Mouse (Mus musculus): ENCODE data around the gene Timm17b. TPM values are rescaled to one million over a fixed set of nuclear protein-coding genes. Genes with fewer than 3 reads are reported as not detected.

Timm17b gene
- total RNA-seq, 2 experiments from 2014 or later, result 22.2 to 24.0 TPM

DNA sequence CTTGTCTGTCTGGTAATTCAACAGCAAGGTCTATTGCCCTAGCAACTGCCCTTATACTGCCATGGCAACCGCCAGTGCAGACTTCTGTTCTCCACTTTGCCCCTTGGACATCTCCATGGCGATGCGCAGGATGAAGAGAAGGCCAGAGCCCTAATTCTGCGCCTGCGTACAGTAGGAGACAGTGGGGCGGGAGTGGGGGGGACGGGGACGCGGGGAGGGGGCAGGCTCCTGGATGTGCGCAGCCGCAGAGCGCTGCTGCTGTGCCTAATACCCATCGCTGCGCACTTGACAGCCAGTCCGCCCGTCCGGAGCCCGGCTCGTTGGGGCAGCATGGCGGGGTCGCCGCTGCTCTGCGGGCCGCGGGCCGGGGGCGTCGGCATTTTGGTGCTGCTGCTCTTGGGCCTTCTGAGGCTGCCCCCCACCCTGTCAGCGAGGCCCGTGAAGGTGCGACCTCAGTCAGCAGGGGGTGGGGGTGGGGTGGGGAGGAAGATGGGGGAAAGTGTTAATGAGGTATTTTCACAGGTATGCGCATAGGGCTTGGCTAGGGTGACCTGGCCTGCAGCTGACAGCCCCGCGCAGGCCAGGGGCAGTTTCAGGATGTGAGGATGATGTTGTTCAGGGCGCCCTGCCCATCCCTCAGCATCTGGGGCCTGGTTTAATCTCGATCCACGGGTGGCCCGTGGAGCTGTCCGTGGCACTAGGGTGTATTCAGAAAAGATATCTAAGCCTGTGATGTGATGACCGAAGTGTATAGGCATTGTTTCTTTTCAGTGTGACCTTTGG lies 20.6 kb downstream of the Timm17b start, which contains the start of gene Pcsk1n:
TSS of gene Pcsk1n (plus strand) at position 222 of the 783 bp plus-strand sequence.
- peak; percentile 32 to 33 for DNase-seq

DNA sequence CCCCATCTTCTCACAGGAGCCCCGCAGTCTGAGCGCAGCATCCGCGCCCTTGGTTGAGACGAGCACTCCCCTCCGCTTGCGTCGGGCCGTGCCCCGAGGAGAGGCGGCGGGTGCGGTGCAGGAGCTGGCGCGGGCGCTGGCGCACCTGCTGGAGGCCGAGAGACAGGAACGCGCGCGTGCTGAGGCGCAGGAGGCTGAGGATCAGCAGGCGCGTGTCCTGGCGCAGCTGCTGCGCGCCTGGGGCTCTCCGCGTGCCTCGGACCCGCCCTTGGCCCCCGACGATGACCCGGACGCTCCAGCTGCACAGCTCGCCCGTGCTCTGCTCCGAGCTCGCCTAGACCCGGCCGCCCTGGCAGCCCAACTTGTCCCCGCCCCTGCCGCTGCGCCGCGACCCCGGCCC lies 22.9 kb downstream of the Timm17b start:
- no peak for DNase-seq

DNA sequence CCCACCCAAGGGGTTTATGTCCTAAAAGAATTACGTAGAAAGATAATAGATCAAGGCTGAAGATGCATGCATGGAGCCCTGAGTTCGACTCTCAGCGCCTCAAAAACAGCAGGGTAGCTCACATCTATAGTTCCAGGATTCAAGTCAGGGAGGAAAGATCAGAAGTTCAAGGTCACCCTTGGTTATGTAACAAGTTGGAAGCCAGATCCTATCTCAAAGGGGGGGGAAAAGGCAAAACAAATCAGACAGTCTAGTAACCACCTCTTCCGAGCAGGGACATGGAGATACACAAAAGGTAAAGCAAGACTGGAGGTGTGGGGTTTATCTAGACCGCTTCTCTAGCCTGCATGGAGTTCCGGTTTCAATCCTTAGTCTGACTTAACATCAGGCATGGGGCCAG lies 27.1 kb downstream of the Timm17b start:
- no peak for DNase-seq

DNA sequence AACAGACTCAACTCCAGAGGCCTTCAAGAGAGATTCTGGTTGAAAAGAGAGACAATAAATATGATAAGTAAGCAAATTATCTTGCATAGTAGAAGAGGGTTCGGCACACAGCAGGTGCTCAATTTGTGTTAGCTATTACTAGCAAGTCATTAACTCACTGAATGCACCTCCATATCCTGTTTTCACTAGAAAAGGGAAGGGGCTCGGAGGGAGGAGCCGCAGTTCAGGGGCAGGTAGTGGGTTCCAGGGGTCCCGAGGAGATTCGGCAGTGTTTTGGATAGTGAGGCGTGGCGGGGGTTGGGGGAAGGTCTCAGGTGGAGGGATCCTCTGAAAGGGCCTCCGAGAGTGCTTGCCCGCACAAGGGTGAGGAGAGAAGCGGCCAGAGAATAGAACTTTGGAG lies 28.0 kb downstream of the Timm17b start:
- no peak for DNase-seq

DNA sequence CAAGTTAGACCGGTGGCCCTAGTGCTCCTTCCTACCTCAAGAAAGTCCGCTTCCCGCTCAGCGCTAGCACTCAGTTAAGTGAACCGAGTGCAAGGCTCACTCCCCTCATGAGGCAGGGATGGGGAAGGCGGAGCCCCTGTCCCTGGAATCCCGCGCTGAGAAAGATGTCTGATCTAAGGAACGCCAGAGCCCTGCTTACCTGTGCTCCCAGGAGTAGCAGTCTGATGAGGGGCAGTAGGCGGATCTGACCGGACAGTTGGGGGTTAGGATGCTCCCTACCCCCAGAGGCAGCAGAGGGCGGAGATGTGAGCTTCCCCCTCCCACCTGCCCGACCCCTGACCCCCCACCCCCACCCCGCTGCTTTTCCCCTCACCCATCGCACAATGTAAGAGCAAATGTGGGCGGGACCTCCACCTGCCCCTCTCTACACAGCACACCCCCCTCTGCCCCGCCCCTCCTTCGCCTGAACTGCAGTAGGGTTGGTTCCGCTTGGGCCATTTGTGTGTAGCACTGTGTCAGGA lies 29.2 kb downstream of the Timm17b start, which contains the start of gene Eras:
TSS of gene Eras (minus strand) at position 338 of the 521 bp plus-strand sequence.
- no peak for DNase-seq

DNA sequence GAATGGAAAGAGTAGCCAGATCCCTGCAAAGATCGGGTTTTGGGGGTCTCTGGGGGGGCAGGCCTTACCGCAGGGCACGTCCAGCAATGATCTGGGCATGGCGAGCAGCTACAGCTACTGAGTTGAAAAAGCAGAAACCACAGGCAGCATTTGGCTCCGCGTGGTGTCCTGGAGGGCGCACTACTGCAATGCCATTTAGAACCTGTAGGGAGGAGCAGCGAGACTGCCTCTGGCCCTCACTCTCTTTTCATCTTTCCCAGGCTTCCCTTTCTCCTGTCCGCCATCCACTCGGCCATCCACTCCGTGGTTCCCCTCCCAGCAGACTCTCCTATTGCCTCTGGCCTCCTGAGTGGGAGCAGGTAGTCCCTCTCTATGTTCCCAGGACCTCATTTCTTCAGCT lies 37.7 kb downstream of the Timm17b start:
- no peak for DNase-seq

DNA sequence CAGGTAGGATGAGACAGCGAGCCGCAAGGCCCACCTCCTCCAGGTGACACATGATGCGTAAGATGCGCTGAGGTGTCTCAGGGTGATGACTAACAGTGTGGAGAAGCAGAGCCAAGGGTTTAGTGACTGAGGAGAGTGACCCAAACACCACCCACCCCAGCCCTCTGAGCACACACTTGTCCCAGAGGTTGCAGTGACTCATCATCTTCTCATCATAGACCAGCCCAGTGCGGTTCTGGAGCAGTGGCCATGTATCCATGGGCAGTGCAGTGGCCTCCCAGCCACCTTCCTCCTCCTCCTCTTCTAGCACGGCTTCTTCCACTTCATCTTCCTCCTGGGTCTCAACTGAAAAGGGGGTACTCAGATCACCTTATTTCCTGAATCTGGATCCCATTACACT lies 38.5 kb downstream of the Timm17b start:
- DNase-seq, result no peak

DNA sequence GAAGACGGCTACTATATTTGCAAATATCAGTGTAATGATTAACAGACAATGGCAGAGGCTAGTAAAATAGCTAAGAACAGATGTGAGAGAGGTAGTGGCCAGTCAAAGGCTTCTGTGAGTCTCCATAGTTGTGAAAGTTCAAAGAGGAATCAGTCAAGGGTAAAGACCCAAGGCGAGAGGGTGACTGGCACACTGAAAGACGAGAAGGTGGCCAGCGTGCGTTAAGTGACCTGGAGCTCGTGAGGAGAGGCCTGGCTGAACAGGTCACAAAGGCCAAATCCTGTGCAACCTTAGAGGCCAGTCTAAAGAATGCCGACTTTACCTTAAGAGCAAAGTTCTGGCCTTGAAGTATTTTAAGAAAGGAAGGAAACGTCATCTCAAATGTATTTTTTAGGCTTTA lies 46.5 kb downstream of the Timm17b start:
- DNase-seq, result no peak

DNA sequence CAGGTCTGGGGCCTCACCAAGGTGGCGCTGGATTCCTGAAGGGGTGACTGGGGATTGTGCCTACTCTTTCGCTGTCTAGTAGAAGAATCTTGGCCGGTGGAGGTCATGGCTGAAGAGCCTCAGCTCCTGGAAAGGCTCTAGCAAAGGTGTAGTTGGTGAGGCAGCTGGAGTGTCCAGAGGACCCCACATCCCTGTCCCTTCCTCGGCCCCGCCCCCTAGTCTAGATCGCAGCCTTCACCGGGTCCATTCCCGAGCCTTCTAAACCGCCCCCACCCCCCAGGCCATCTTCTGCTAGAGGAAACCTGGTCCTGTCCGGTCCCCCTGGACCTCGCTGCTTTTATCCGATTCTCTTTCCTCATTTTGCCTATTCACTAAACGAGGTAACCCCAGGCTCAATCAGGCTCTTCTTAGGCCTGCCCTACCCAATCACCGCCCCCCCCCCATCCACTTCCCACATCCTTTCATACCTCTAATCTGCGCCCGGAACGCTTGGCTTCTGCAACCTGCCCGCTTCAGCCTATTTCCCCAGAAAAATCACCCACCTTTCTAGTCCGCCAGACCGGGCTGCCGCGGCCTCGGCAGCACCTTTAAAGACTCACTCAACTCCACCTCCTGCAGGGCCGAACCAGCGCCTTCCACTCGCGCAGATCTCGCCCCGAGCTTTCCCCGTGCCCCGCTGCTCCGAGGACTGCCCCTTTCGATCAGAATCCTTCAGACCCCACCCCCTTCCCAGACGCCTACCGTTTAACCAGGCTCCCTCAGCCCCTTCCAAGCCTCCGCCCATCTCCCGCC lies 48.1 kb downstream of the Timm17b start, which contains the start of gene Hdac6:
TSS of gene Hdac6 (minus strand) at position 782 of the 792 bp plus-strand sequence.
- DNase-seq, result no peak

DNA sequence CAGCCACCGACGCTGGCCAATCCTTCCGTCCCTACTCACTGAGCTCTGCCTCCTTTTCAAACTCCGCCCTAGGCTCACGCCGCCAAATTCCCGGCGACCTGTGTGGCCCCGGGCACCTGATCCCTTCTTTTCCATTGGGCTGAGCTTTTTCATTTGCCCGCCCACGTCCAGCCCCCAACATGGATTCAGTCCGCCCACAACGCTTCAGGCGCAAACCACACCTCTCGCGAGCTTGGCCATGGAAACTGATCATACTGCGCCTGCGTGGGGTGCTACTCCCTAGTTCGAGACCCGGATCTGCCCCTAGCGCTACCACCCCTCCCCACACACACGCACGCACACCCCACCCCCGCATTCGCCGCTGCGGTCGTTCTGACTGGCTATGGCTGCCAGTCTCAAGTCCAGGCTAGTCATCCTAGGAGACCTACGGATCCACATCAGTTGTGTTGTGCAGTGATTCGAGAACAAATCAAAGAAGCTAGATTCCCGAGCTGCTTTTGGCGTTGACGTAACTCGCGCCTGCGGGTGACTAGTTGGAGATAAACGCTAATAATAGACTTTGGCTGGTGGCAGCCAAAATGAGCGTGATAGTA lies 48.8 kb downstream of the Timm17b start:
- peak; percentile 90 to 93 for DNase-seq

DNA sequence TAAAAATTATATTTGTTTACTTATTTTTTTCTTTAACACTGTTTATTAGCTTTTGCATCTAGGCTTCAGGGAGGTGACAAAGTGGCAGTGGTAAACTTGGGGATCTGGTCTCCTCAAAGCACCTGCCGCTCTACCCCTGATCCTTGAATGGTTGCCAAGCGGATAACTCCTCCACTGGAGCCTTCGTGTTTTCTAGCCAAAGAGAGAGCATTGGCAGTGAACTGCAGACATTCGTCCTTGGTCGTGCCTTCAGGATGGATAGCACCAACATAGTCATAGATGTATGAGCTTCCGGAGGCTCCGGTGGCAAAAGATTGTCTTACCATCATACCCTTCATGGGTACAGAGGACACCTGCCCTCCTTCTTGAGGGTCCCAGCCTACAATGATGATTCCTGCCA lies 50.9 kb downstream of the Timm17b start:
- DNase-seq, result no peak

Other genes with a start within 250 kb of the Timm17b start
- under 1 TPM; 0.62 to 0.99 TPM for gene Prickle3, start 242.1 kb upstream of the Timm17b start, total RNA-seq (2021)
- gene Plp2, start 228.0 kb upstream of the Timm17b start, total RNA-seq (2021), result 1 to 10 TPM; 5.1 to 5.7 TPM
- under 1 TPM; 0.15 to 0.30 TPM for gene Magix, start 218.1 kb upstream of the Timm17b start, total RNA-seq (2021)
- gene Gpkow, start 202.2 kb upstream of the Timm17b start, total RNA-seq (2021), result 10 to 100 TPM; 35.0 to 36.2 TPM
- 10 to 100 TPM; 56.6 to 65.1 TPM for gene Wdr45, start 185.0 kb upstream of the Timm17b start, total RNA-seq (2021)
- under 1 TPM in 1 of 2 experiments, not detected in 1; 0.61 TPM for gene Gm45208, start 177.1 kb upstream of the Timm17b start, total RNA-seq (2021)
- 100 to 1,000 TPM; 101 to 104 TPM for gene Praf2, start 170.9 kb upstream of the Timm17b start, total RNA-seq (2021)
- gene Ccdc120, start 148.5 kb upstream of the Timm17b start, total RNA-seq (2021), result 10 to 100 TPM; 14.3 to 16.0 TPM
- 10 to 100 TPM; 26.7 to 27.4 TPM for gene Tfe3, start 136.8 kb upstream of the Timm17b start, total RNA-seq (2021)
- gene Gripap1, start 109.6 kb upstream of the Timm17b start, total RNA-seq (2021), result 100 to 1,000 TPM in 1 of 2 experiments, 10 to 100 TPM in 1; 92.2 to 106 TPM
- gene Kcnd1, start 77.1 kb upstream of the Timm17b start, total RNA-seq (2021), result 10 to 100 TPM in 1 of 2 experiments, 1 to 10 TPM in 1; 7.3 to 10.3 TPM
- gene Otud5, start 58.0 kb upstream of the Timm17b start, total RNA-seq (2021), result 10 to 100 TPM; 79.8 to 82.6 TPM
- 10 to 100 TPM; 57.8 to 58.6 TPM for gene Pim2, start 21.1 kb upstream of the Timm17b start, total RNA-seq (2021)
- 10 to 100 TPM; 39.9 to 40.9 TPM for gene Slc35a2, start 15.3 kb upstream of the Timm17b start, total RNA-seq (2021)
- 10 to 100 TPM; 82.7 to 83.6 TPM for gene Pqbp1, start 88 bp upstream of the Timm17b start, total RNA-seq (2021)
- gene Gm10491, start 8.5 kb downstream of the Timm17b start, total RNA-seq (2021), result not detected
- 1 to 10 TPM in 1 of 2 experiments, not detected in 1; 1.2 TPM for gene Gm10490, start 10.2 kb downstream of the Timm17b start, total RNA-seq (2021)
- gene Pcsk1n, start 20.5 kb downstream of the Timm17b start, total RNA-seq (2021), result 100 to 1,000 TPM; 365 to 412 TPM
- gene Eras, start 29.2 kb downstream of the Timm17b start, total RNA-seq (2021), result not detected
- 10 to 100 TPM; 50.6 to 50.8 TPM for gene Hdac6, start 48.5 kb downstream of the Timm17b start, total RNA-seq (2021)
- gene Gata1, start 78.7 kb downstream of the Timm17b start, total RNA-seq (2021), result not detected
- gene Glod5, start 119.1 kb downstream of the Timm17b start, total RNA-seq (2021), result under 1 TPM in 1 of 2 experiments, not detected in 1; 0.81 TPM
- 10 to 100 TPM; 19.1 to 19.8 TPM for gene Suv39h1, start 175.4 kb downstream of the Timm17b start, total RNA-seq (2021)
- gene Was, start 191.1 kb downstream of the Timm17b start, total RNA-seq (2021), result 1 to 10 TPM in 1 of 2 experiments, under 1 TPM in 1; 0.81 to 1.2 TPM
- 100 to 1,000 TPM; 215 to 227 TPM for gene Wdr13, start 233.5 kb downstream of the Timm17b start, total RNA-seq (2021)
- gene Rbm3, start 246.5 kb downstream of the Timm17b start, total RNA-seq (2021), result 100 to 1,000 TPM in 1 of 2 experiments, 10 to 100 TPM in 1; 83.4 to 113 TPM

All from layer of hippocampus, postnatal 36 days (tissue).